23 mouse cellular contexts compared by ENCODE assay signal in genomic region chr4:50583001-50583400, GRCm38 (mm10).
A peak's percentile ranks its signal among the peaks of the same experiment; 100 is the strongest.
DNase-seq lines count a peak whose midpoint lies in the region; ATAC-seq and TF ChIP-seq lines count a peak whose summit lies in the region.
"Had no signal": no experiment of that assay in that cellular context is flagged by ENCODE, and none has a peak within 500 bp of the region (broad histone marks: within the 10 kb centered on the region; RNA-seq: fewer than 3 reads in every experiment).

No protein-coding gene starts in this region.

- no peaks in the 10 kb centered on the region for H3K27me3 ChIP-seq in heart, adult 2 months (ENCODE audit: control insufficient read depth, insufficient read depth, low read length)
- no peaks in the 10 kb centered on the region for H3K27me3 ChIP-seq in midbrain, postnatal 0 days (ENCODE audit: insufficient read depth, low read length)
- H3K27me3 ChIP-seq in midbrain, embryonic 14.5 days (ENCODE audit: control insufficient read depth, insufficient read depth, low read length): no peaks in the 10 kb centered on the region
- H3K27me3 ChIP-seq: limb, embryonic 15.5 days; liver, embryonic 15.5 days; midbrain, embryonic 15.5 days; neural tube, embryonic 13.5 days had no signal

- no peak overlapping the region for H3K4me2 ChIP-seq in midbrain, postnatal 0 days (ENCODE audit: low read depth, low read length, poor library complexity, severe bottlenecking)
- no peak overlapping the region for H3K4me2 ChIP-seq in midbrain, embryonic 14.5 days (ENCODE audit: low read length)
- H3K4me2 ChIP-seq: limb, embryonic 15.5 days; liver, embryonic 15.5 days; midbrain, embryonic 15.5 days; neural tube, embryonic 13.5 days had no signal

- H3K36me3 ChIP-seq in heart, adult 2 months (ENCODE audit: control insufficient read depth, insufficient read depth, low read length): no peaks in the 10 kb centered on the region
- H3K36me3 ChIP-seq in midbrain, postnatal 0 days (ENCODE audit: insufficient read depth, low read length): no peaks in the 10 kb centered on the region
- no peaks in the 10 kb centered on the region for H3K36me3 ChIP-seq in midbrain, embryonic 14.5 days (ENCODE audit: control insufficient read depth, insufficient read depth, low read length)
- H3K36me3 ChIP-seq: embryonic facial prominence, embryonic 10.5 days; limb, embryonic 15.5 days; liver, embryonic 15.5 days; midbrain, embryonic 15.5 days; neural tube, embryonic 13.5 days had no signal

- no peak overlapping the region for H3K4me3 ChIP-seq in heart, adult 2 months
- H3K4me3 ChIP-seq in midbrain, postnatal 0 days (ENCODE audit: low read depth, low read length): no peak overlapping the region
- no peak overlapping the region for H3K4me3 ChIP-seq in midbrain, embryonic 14.5 days (replicated peaks; ENCODE audit: low read depth, low read length)
- H3K4me3 ChIP-seq: embryonic facial prominence, embryonic 10.5 days; left cerebral cortex, adult 2 months; limb, embryonic 15.5 days; liver, embryonic 15.5 days; midbrain, embryonic 15.5 days; myocyte; neural tube, embryonic 13.5 days had no signal

- no peak for TF ChIP-seq EP300 in heart, adult 2 months (IDR thresholded peaks at IDR 0.05; ENCODE audit: insufficient read depth, low read depth, low read length)

- ATAC-seq in midbrain, postnatal 0 days (ENCODE audit: low FRiP score): no peak
- no peak for ATAC-seq in midbrain, embryonic 14.5 days (ENCODE audit: low FRiP score, low TSS enrichment)
- ATAC-seq: midbrain, embryonic 15.5 days had no signal

- H3K9me3 ChIP-seq in midbrain, postnatal 0 days (ENCODE audit: low read length): no peaks in the 10 kb centered on the region
- no peaks in the 10 kb centered on the region for H3K9me3 ChIP-seq in midbrain, embryonic 14.5 days (ENCODE audit: control insufficient read depth, low read length)
- H3K9me3 ChIP-seq: embryonic facial prominence, embryonic 10.5 days; limb, embryonic 15.5 days; liver, embryonic 15.5 days; midbrain, embryonic 15.5 days; neural tube, embryonic 13.5 days had no signal

- peak; percentile 52 to 70 for DNase-seq in cerebellum, postnatal 10 days
- no peak for DNase-seq in cerebellum, postnatal 36 days
- peak; percentile 22 to 27 for DNase-seq in heart, adult 2 months
- no peak for DNase-seq in heart, adult 11 months
- peak; percentile 1 for DNase-seq in kidney, adult 11 months
- DNase-seq in kidney, postnatal 4 days: no peak
- DNase-seq in midbrain, postnatal 0 days (ENCODE audit: low spot score): peak; percentile 30
- no peak for DNase-seq in midbrain, embryonic 14.5 days
- DNase-seq: cerebellum, adult 18-20 months; gastrocnemius, postnatal 36 days; kidney, adult 18-20 months; kidney, postnatal 25 days; lung, postnatal 4 days; retina, postnatal 1 day; thymus, adult 18-20 months; thymus, postnatal 36 days had no signal

- no peak overlapping the region for H3K9ac ChIP-seq in heart, adult 2 months (ENCODE audit: low read depth, low read length)
- no peak overlapping the region for H3K9ac ChIP-seq in midbrain, postnatal 0 days (replicated peaks; ENCODE audit: low read length, poor library complexity, severe bottlenecking)
- H3K9ac ChIP-seq in midbrain, embryonic 14.5 days (replicated peaks; ENCODE audit: low read length): no peak overlapping the region
- H3K9ac ChIP-seq: limb, embryonic 15.5 days; liver, embryonic 15.5 days; midbrain, embryonic 15.5 days; neural tube, embryonic 13.5 days had no signal

- WGBS in heart, adult 2 months: 34% methylated on average over 3 of the region's 3 CpGs
- WGBS in midbrain, postnatal 0 days: 78% methylated on average over 3 of the region's 3 CpGs
- WGBS in midbrain, embryonic 14.5 days: 81% methylated on average over 3 of the region's 3 CpGs

- no peaks in the 10 kb centered on the region for H3K79me2 ChIP-seq in heart, adult 2 months (replicated peaks; ENCODE audit: control insufficient read depth, insufficient read depth, low read length)

- TF ChIP-seq CTCF in heart, adult 2 months (IDR thresholded peaks at IDR 0.05): no peak
- TF ChIP-seq CTCF in midbrain, postnatal 0 days (IDR thresholded peaks at IDR 0.05): no peak

- no peak overlapping the region for H3K27ac ChIP-seq in heart, adult 2 months
- H3K27ac ChIP-seq in midbrain, postnatal 0 days (ENCODE audit: low read depth, low read length): no peak overlapping the region
- no peak overlapping the region for H3K27ac ChIP-seq in midbrain, embryonic 14.5 days (replicated peaks; ENCODE audit: low read depth, low read length)
- H3K27ac ChIP-seq: embryonic facial prominence, embryonic 10.5 days; left cerebral cortex, adult 2 months; limb, embryonic 15.5 days; liver, embryonic 15.5 days; midbrain, embryonic 15.5 days; neural tube, embryonic 13.5 days had no signal

- no peak for TF ChIP-seq POLR2A in heart, adult 2 months (IDR thresholded peaks at IDR 0.05; ENCODE audit: insufficient read depth, low read depth, low read length)

- intact Hi-C loops in heart, adult 2 months (cut with DNase I): no loop called here

- H3K4me1 ChIP-seq in heart, adult 2 months (ENCODE audit: control insufficient read depth, insufficient read depth, low read length): no peaks in the 10 kb centered on the region; the same call in 1 of the 2 replicates
- no peaks in the 10 kb centered on the region for H3K4me1 ChIP-seq in midbrain, postnatal 0 days (ENCODE audit: insufficient read depth, low read length)
- no peaks in the 10 kb centered on the region for H3K4me1 ChIP-seq in midbrain, embryonic 14.5 days (ENCODE audit: control insufficient read depth, insufficient read depth, low read length)
- H3K4me1 ChIP-seq: embryonic facial prominence, embryonic 10.5 days; limb, embryonic 15.5 days; liver, embryonic 15.5 days; midbrain, embryonic 15.5 days; neural tube, embryonic 13.5 days had no signal

Comparison
In these comparisons a context has a peak if more than half of its experiments do, and no peak if none do; other contexts are left out.
1. DNase-seq: peak in cerebellum, postnatal 10 days (2 of 2), heart, adult 2 months (2 of 2), kidney, adult 11 months (single experiment) and midbrain, postnatal 0 days (single experiment); none in cerebellum, postnatal 36 days (0 of 2), heart, adult 11 months (single experiment), kidney, postnatal 4 days (0 of 2) and midbrain, embryonic 14.5 days (single experiment).